Mouse (Mus musculus): Measurements from ENCODE around the gene Kifc5b. TPM values are rescaled to one million over a fixed set of nuclear protein-coding genes. Genes with fewer than 3 reads are reported as not detected.

The Kifc5b gene
- polyA plus RNA-seq, 1 experiment, result 6.8 TPM

DNA sequence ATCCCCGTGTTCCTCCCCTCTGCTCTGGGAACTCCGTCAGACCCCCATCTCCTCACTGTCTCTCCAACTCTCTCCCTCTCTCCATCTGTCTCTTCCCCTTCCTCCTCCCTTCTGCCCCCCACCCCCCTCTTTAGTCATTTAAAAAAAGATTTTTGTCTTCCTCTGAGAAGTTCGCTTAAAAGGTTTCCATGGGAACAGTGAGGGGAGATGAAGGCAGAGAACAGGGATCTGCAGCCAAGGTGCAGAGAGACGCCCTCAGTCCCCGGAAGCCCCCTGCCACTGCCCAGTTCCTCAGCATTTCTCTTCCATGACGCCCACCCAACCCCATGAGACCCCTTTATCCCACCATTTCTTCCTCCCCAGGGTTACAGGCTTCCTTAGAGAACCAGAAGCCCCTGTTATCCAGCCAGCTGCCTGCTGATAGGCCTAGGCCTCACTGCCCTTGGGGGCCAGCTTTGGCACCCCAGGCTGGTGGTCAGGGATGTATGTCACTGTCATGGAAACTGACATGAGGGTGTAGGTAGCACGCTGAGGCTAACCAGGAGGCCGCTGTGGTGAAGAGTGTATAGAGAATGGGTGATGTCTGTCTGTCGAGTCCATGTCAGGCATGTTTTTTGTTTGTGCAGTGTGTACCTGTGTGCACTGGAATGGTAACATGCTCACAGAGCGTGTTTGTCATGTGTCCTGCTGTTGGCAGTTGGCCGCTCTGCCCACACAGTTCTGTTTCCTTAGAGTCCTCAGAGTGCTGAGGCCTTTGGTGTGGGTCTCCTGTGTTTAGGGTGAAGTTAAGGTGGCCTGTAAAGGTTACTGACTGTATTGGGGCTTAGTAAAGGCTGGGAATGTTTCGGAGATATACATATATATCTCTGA lies 30.6 kb downstream of the Kifc5b start:
- Histone ChIP-seq H3K4me3 (ENCODE audit: extremely low read depth, insufficient read depth, insufficient read length) (no peak overlapping the region), H3K36me3 (ENCODE audit: control insufficient read depth, insufficient read depth, low read length) (no peaks in the 10 kb centered on the region), H3K27me3 (ENCODE audit: control insufficient read depth, insufficient read depth, low read length) (peaks cover 16% of the 10 kb centered on the region), H3K4me1 (ENCODE audit: control insufficient read depth, insufficient read depth, insufficient read length) (peaks cover 22% of the 10 kb centered on the region), H3K27ac (ENCODE audit: insufficient read depth, low read length) (no peak overlapping the region)
- WGBS, result 84% methylated on average over 12 of the region's 12 CpGs
- DNase-seq (ENCODE audit: low read depth in 1 of 2, low spot score in 2 of 2), result no peak
- TF ChIP-seq POLR2A (IDR thresholded peaks at IDR 0.05; ENCODE audit: low read depth, low read length) (no peak), CTCF (IDR thresholded peaks at IDR 0.05; ENCODE audit: extremely low read depth, insufficient read depth, insufficient read length, insufficient replicate concordance) (no peak)

DNA sequence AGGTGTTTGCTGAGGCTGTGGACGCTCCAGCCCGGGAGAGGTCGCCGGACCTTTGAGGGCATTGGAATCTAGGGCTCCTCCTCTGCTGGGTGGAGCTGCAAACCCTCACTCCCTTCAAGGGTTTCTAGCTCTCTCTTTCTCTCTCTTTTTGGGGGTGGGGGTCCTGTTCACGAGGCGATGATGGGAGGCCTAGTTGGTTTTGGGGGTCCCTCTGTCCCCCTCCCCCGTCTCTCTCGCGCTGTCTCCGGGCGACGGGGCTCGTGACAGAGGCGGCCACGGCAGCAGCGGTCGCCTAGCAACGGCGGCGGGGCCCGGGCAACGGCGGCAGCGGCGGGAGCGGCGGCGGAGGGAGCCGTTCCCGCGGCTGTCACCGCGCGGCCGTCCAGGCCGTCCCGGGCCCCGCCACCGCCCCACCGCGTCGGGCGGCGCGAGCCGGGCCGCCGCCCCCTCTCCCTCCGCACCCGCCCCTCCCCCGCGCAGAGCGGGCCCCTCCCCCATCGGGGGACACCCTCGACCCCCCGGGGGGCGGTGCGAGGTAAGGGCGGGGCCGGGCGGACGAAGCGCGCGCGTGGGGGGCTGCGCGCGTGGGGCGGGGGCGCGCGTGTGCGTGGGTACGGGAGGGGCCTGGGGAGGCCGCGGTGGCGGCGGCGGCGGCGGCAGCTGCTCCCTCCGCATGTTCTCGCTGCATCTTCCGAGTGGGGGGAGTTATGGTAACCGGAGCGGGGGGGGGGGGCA lies 31.6 kb downstream of the Kifc5b start:
- TF ChIP-seq POLR2A (IDR thresholded peaks at IDR 0.05; ENCODE audit: low read depth, low read length), result no peak
- TF ChIP-seq CTCF (IDR thresholded peaks at IDR 0.05; ENCODE audit: extremely low read depth, insufficient read depth, insufficient read length, insufficient replicate concordance), result no peak
- peaks cover 25% of the 10 kb centered on the region for H3K4me1 ChIP-seq (ENCODE audit: control insufficient read depth, insufficient read depth, insufficient read length)
- peaks cover 16% of the 10 kb centered on the region for H3K27me3 ChIP-seq (ENCODE audit: control insufficient read depth, insufficient read depth, low read length)
- DNase-seq (ENCODE audit: low read depth in 1 of 2, low spot score in 2 of 2), result no peak
- no peaks in the 10 kb centered on the region for H3K36me3 ChIP-seq (ENCODE audit: control insufficient read depth, insufficient read depth, low read length)
- peak overlapping the region; percentile 53 for H3K4me3 ChIP-seq (ENCODE audit: extremely low read depth, insufficient read depth, insufficient read length)
- H3K27ac ChIP-seq (ENCODE audit: insufficient read depth, low read length), result no peak overlapping the region
- 1% methylated on average over 65 of the region's 87 CpGs for WGBS

DNA sequence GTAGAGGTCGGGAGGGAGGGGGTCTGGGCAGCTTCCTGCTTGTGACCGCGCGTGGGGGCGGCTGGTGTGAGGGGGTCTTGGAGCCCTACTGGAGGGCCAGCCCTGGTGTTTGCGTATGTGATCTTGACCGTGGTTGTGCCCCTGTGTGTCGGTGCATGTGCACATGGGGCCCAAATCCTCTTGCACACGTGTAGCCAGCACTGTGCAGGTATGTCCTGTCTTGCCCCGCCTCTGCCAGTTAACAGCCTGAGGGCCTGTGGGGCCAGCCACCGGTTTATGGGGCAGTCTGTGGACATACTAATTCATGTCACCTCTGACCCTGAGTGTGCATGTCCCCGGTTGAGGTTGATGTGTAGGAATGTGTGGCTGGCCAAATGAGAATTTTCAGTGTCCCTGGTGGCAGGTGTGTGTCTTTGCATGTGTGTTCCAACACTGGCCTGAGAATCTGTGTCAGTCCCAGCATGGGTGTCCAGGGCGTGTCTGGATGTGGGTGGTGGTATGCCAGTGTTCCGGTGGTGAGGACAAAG lies 32.2 kb downstream of the Kifc5b start:
- TF ChIP-seq CTCF (IDR thresholded peaks at IDR 0.05; ENCODE audit: extremely low read depth, insufficient read depth, insufficient read length, insufficient replicate concordance) (no peak), POLR2A (IDR thresholded peaks at IDR 0.05; ENCODE audit: low read depth, low read length) (no peak)
- Histone ChIP-seq H3K36me3 (ENCODE audit: control insufficient read depth, insufficient read depth, low read length) (no peaks in the 10 kb centered on the region), H3K27me3 (ENCODE audit: control insufficient read depth, insufficient read depth, low read length) (peaks cover 16% of the 10 kb centered on the region), H3K4me3 (ENCODE audit: extremely low read depth, insufficient read depth, insufficient read length) (no peak overlapping the region; the same call in 1 of the 2 replicates), H3K27ac (ENCODE audit: insufficient read depth, low read length) (no peak overlapping the region), H3K4me1 (ENCODE audit: control insufficient read depth, insufficient read depth, insufficient read length) (peaks cover 25% of the 10 kb centered on the region)
- 19% methylated on average over 13 of the region's 14 CpGs for WGBS
- DNase-seq (ENCODE audit: low read depth in 1 of 2, low spot score in 2 of 2), result no peak

DNA sequence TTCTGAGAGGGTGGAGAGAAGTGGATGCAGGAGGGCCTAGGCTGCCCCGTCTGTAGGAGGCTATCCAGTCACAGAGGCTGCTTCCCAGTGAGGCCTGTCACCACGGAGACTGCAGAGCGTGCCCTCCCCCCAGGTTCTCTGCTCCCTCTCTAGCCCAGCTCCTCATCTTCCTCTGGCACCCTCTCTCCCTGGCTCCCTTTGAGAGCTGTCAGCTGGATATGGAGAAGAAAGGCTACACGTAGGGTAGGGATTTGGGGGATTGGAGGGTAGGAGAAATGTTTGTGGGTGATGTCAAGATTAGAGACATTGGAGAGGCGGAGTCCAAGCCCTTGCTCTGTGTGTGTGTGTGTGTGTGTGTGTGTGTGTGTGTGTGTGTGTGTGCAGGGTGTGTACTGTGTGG lies 33.0 kb downstream of the Kifc5b start:
- H3K4me1 ChIP-seq (ENCODE audit: control insufficient read depth, insufficient read depth, insufficient read length), result peaks cover 25% of the 10 kb centered on the region
- TF ChIP-seq POLR2A (IDR thresholded peaks at IDR 0.05; ENCODE audit: low read depth, low read length) (no peak), CTCF (IDR thresholded peaks at IDR 0.05; ENCODE audit: extremely low read depth, insufficient read depth, insufficient read length, insufficient replicate concordance) (no peak)
- no peaks in the 10 kb centered on the region for H3K36me3 ChIP-seq (ENCODE audit: control insufficient read depth, insufficient read depth, low read length)
- WGBS, result 80% methylated on average over 5 of the region's 5 CpGs
- peaks cover 16% of the 10 kb centered on the region for H3K27me3 ChIP-seq (ENCODE audit: control insufficient read depth, insufficient read depth, low read length)
- no peak overlapping the region for H3K4me3 ChIP-seq (ENCODE audit: extremely low read depth, insufficient read depth, insufficient read length)
- H3K27ac ChIP-seq (ENCODE audit: insufficient read depth, low read length), result no peak overlapping the region
- DNase-seq (ENCODE audit: low read depth in 1 of 2, low spot score in 2 of 2), result no peak

DNA sequence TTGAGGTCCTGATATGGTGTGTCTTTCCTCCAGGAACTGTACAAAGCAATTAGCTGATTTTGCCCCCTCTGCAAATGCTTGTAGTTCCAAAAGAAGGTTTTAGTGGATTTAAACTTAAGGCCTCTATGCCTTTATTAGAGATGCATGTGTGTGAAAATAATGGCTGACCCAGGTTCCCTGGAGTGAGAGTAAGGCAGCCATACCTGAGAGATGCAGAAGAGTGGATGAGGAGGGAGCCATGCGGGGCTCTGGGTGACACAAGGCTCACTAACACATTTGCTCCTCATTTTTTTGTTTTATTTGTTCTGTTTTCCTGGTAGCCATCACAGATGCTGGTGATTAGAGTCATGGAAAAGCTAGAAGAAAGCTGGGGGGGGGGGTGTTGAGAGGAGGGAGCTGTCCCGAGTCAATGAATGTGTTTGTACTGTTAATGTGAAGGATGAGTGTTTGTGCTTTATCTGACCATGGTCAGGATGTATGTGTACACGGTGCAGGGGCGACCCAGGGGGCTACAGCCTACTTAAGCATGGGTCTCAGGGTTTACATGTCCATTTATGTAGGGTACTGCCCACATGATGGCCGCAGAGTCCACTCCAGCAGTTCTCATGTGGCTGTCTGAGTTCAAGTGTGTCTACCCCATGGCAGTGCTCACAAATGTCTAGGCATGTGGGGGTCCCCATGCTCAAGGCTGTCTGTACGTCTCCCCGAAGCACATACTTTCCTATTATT lies 33.8 kb downstream of the Kifc5b start:
- H3K27me3 ChIP-seq (ENCODE audit: control insufficient read depth, insufficient read depth, low read length), result peaks cover 16% of the 10 kb centered on the region
- no peaks in the 10 kb centered on the region for H3K36me3 ChIP-seq (ENCODE audit: control insufficient read depth, insufficient read depth, low read length)
- H3K4me1 ChIP-seq (ENCODE audit: control insufficient read depth, insufficient read depth, insufficient read length), result peaks cover 25% of the 10 kb centered on the region
- no peak overlapping the region for H3K27ac ChIP-seq (ENCODE audit: insufficient read depth, low read length)
- no peak for DNase-seq (ENCODE audit: low read depth in 1 of 2, low spot score in 2 of 2)
- 63% methylated on average over 7 of the region's 7 CpGs for WGBS
- TF ChIP-seq POLR2A (IDR thresholded peaks at IDR 0.05; ENCODE audit: low read depth, low read length), result no peak
- TF ChIP-seq CTCF (IDR thresholded peaks at IDR 0.05; ENCODE audit: extremely low read depth, insufficient read depth, insufficient read length, insufficient replicate concordance), result no peak
- no peak overlapping the region for H3K4me3 ChIP-seq (ENCODE audit: extremely low read depth, insufficient read depth, insufficient read length)

DNA sequence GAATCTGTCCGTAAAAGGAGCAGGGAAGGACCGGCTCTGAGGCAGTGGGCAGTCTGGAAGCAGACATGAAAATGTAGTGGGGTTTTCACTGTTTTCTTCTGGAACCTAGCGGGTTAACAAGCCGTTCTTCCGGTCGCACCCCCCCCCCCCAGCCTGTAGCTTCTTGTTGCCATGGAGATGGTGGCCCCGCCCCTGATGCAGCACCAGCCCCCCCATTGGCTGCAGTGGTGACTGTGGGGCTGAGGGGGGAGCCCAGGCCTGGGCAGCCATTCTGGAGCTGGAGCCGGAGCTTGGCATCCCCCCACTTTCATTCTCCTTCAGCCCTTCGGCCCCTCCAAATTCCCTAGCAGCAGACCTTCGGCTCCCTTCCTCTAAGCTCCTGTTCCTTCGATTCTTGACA lies 34.5 kb downstream of the Kifc5b start:
- no peaks in the 10 kb centered on the region for H3K36me3 ChIP-seq (ENCODE audit: control insufficient read depth, insufficient read depth, low read length)
- H3K27me3 ChIP-seq (ENCODE audit: control insufficient read depth, insufficient read depth, low read length), result peaks cover 15% of the 10 kb centered on the region
- peaks cover 25% of the 10 kb centered on the region for H3K4me1 ChIP-seq (ENCODE audit: control insufficient read depth, insufficient read depth, insufficient read length)
- DNase-seq (ENCODE audit: low read depth in 1 of 2, low spot score in 2 of 2), result peak; percentile 52 to 71
- TF ChIP-seq CTCF (IDR thresholded peaks at IDR 0.05; ENCODE audit: extremely low read depth, insufficient read depth, insufficient read length, insufficient replicate concordance), result no peak
- no peak for TF ChIP-seq POLR2A (IDR thresholded peaks at IDR 0.05; ENCODE audit: low read depth, low read length)
- WGBS, result 5% methylated on average over 11 of the region's 11 CpGs
- H3K27ac ChIP-seq (ENCODE audit: insufficient read depth, low read length), result no peak overlapping the region
- peak overlapping the region; percentile 51 for H3K4me3 ChIP-seq (ENCODE audit: extremely low read depth, insufficient read depth, insufficient read length)

Data from spleen, adult 2 months (tissue).